Mouse (Mus musculus): ENCODE measurements around the gene Gm17190. TPM values are rescaled to one million over a fixed set of nuclear protein-coding genes. Genes with fewer than 3 reads are reported as not detected.
"Not testable (repeated sequence)": the region's sequence is repeated elsewhere in the genome, so short reads cannot be mapped to it uniquely, and the experiment has no call there.

Gene Gm17190
- polyA plus RNA-seq (2015; fragmentation: Nextera tagmentation; extraction: Ambion mirVana): not detected in 2 replicates

DNA sequence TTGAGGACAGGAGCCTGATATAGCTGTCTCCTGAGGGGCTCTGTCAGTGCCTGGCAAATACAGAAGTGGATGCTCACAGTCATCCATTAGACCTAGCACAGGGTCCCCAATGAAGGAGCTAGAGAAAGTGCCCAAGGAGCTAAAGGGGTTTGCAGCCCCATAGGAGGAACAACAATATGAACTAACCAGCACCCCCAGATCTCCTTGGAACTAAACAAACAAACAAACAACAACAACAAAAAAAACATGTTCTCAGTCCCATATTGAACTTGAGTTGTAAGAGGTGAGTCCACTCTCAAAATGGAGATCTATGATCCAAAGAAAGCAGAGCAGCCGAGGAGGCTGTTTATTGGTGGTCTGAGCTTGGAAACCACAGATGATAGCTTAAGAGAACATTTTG lies at the start of gene Gm17190:
Gene Gm17190 (plus strand): TSS at position 301 of the 400 bp plus-strand sequence.
- not testable (repeated sequence) for H3K27me3 ChIP-seq (ENCODE audit: control insufficient read depth, insufficient read depth, low read length); H3K9ac ChIP-seq (ENCODE audit: low read length); DNase-seq (ENCODE audit: low spot score); ATAC-seq (ENCODE audit: low FRiP score, low TSS enrichment); H3K4me1 ChIP-seq (replicated peaks; ENCODE audit: control insufficient read depth, insufficient read depth); H3K4me3 ChIP-seq (ENCODE audit: low read depth, low read length); H3K9me3 ChIP-seq (ENCODE audit: control insufficient read depth, low read length); H3K4me2 ChIP-seq (replicated peaks; ENCODE audit: low read depth); H3K36me3 ChIP-seq (ENCODE audit: control insufficient read depth, insufficient read depth, low read length); H3K27ac ChIP-seq (replicated peaks)
- WGBS: 79% methylated on average over 1 of the region's 1 CpGs

DNA sequence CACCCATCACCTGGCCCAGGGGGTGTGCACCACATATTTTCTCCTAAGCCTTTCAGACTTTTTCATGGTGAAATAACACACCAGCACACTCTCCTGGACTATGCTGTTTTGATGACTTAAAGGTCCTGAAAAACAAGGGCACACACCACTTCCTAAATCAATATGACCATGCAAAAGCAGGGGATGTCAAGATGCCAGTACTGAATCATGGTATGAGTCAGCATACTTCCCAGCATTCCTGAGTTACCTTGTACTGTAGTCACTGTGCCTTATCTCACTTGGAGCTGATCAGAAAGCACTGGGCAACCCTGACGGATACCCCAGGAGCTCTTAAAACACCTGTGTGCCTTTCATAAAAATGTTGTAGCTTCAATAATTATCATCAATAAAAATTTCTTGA lies 42.3 kb upstream of the Gm17190 start:
- Histone ChIP-seq H3K4me2 (replicated peaks; ENCODE audit: low read depth) (no peak overlapping the region), H3K36me3 (ENCODE audit: control insufficient read depth, insufficient read depth, low read length) (no peaks in the 10 kb centered on the region), H3K9ac (ENCODE audit: low read length) (no peak overlapping the region), H3K4me1 (replicated peaks; ENCODE audit: control insufficient read depth, insufficient read depth) (no peaks in the 10 kb centered on the region), H3K27me3 (ENCODE audit: control insufficient read depth, insufficient read depth, low read length) (no peaks in the 10 kb centered on the region), H3K4me3 (ENCODE audit: low read depth, low read length) (no peak overlapping the region), H3K27ac (replicated peaks) (no peak overlapping the region), H3K9me3 (ENCODE audit: control insufficient read depth, low read length) (no peaks in the 10 kb centered on the region)
- 50% methylated on average over 1 of the region's 1 CpGs for WGBS
- DNase-seq (ENCODE audit: low spot score) (no peak), ATAC-seq (ENCODE audit: low FRiP score, low TSS enrichment) (0 out of 2 replicates have a peak, but pooled peaks have one; percentile 24)
- no peak for TF ChIP-seq EP300 (optimal IDR thresholded peaks at IDR 0.05)
- TF ChIP-seq CTCF (IDR thresholded peaks at IDR 0.05; ENCODE audit: low read depth): no peak

GRCm38 (mm10) chr13:96040275-96041042 lies 41.4 kb upstream of the Gm17190 start:
- Histone ChIP-seq H3K4me2 (replicated peaks; ENCODE audit: low read depth) (no peak overlapping the region), H3K36me3 (ENCODE audit: control insufficient read depth, insufficient read depth, low read length) (no peaks in the 10 kb centered on the region), H3K9me3 (ENCODE audit: control insufficient read depth, low read length) (no peaks in the 10 kb centered on the region), H3K27ac (replicated peaks) (no peak overlapping the region), H3K4me3 (ENCODE audit: low read depth, low read length) (no peak overlapping the region), H3K9ac (ENCODE audit: low read length) (no peak overlapping the region), H3K4me1 (replicated peaks; ENCODE audit: control insufficient read depth, insufficient read depth) (no peaks in the 10 kb centered on the region), H3K27me3 (ENCODE audit: control insufficient read depth, insufficient read depth, low read length) (no peaks in the 10 kb centered on the region)
- TF ChIP-seq EP300 (optimal IDR thresholded peaks at IDR 0.05) (no peak), CTCF (IDR thresholded peaks at IDR 0.05; ENCODE audit: low read depth) (no peak)
- no peak for ATAC-seq (ENCODE audit: low FRiP score, low TSS enrichment)
- no peak for DNase-seq (ENCODE audit: low spot score)
- WGBS: 62% methylated on average over 11 of the region's 11 CpGs

DNA sequence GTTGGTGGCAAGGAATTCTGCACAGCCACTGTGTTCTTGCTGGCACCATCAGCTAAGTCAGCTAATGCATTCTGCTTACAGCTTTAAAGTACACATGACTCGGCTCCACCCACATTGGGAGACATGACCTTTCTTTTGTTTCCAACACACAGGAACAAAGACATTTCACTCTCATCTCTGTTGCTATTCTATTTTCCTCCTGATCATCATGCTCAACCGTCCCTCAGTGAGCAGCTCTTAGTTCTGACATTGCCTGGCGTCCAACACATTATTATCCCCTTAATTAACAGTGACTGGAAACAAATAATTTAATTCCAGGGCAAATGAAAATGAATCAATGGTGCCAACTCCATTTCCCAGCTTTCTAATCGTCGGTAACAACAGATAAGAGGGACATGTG lies 36.5 kb upstream of the Gm17190 start:
- no peaks in the 10 kb centered on the region for H3K4me1 ChIP-seq (replicated peaks; ENCODE audit: control insufficient read depth, insufficient read depth)
- no peak overlapping the region for H3K27ac ChIP-seq (replicated peaks)
- H3K4me3 ChIP-seq (ENCODE audit: low read depth, low read length): no peak overlapping the region
- DNase-seq (ENCODE audit: low spot score) (no peak), ATAC-seq (ENCODE audit: low FRiP score, low TSS enrichment) (no peak)
- H3K27me3 ChIP-seq (ENCODE audit: control insufficient read depth, insufficient read depth, low read length): no peaks in the 10 kb centered on the region
- no peak for TF ChIP-seq EP300 (optimal IDR thresholded peaks at IDR 0.05)
- no peak for TF ChIP-seq CTCF (IDR thresholded peaks at IDR 0.05; ENCODE audit: low read depth)
- no peak overlapping the region for H3K4me2 ChIP-seq (replicated peaks; ENCODE audit: low read depth)
- H3K9me3 ChIP-seq (ENCODE audit: control insufficient read depth, low read length): no peaks in the 10 kb centered on the region
- 56% methylated on average over 5 of the region's 5 CpGs for WGBS
- no peaks in the 10 kb centered on the region for H3K36me3 ChIP-seq (ENCODE audit: control insufficient read depth, insufficient read depth, low read length)
- H3K9ac ChIP-seq (ENCODE audit: low read length): no peak overlapping the region

GRCm38 (mm10) chr13:96052755-96053154 lies 29.1 kb upstream of the Gm17190 start:
- H3K9ac ChIP-seq (ENCODE audit: low read length): no peak overlapping the region
- H3K36me3 ChIP-seq (ENCODE audit: control insufficient read depth, insufficient read depth, low read length): no peaks in the 10 kb centered on the region
- H3K4me1 ChIP-seq (replicated peaks; ENCODE audit: control insufficient read depth, insufficient read depth): no peaks in the 10 kb centered on the region
- WGBS: 75% methylated on average over 3 of the region's 3 CpGs
- no peaks in the 10 kb centered on the region for H3K27me3 ChIP-seq (ENCODE audit: control insufficient read depth, insufficient read depth, low read length)
- H3K4me2 ChIP-seq (replicated peaks; ENCODE audit: low read depth): no peak overlapping the region
- DNase-seq (ENCODE audit: low spot score) (no peak), ATAC-seq (ENCODE audit: low FRiP score, low TSS enrichment) (no peak)
- H3K27ac ChIP-seq (replicated peaks): no peak overlapping the region
- TF ChIP-seq CTCF (IDR thresholded peaks at IDR 0.05; ENCODE audit: low read depth) (no peak), EP300 (optimal IDR thresholded peaks at IDR 0.05) (no peak)
- no peaks in the 10 kb centered on the region for H3K9me3 ChIP-seq (ENCODE audit: control insufficient read depth, low read length)
- H3K4me3 ChIP-seq (ENCODE audit: low read depth, low read length): no peak overlapping the region

DNA sequence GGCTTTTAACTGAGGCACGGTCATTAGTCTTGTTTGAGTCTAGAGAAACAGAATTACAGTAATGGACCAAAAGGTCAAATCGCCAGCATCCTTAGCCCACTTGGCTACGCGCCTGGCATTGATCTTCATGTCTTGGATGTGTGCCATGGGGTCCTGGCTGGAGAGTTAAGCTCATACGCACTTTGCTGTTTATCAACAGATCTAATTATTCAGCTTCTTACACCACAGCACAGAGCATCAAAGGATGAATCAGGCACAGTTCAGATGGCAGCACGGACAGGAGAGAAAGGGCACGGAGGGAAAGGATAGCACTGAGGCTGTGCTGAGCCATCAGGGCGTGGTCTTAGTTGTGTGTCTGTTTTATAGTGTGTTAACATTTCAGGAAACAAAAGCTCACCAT lies 8.3 kb upstream of the Gm17190 start:
- Histone ChIP-seq H3K27me3 (ENCODE audit: control insufficient read depth, insufficient read depth, low read length) (no peaks in the 10 kb centered on the region), H3K4me1 (replicated peaks; ENCODE audit: control insufficient read depth, insufficient read depth) (no peaks in the 10 kb centered on the region), H3K4me3 (ENCODE audit: low read depth, low read length) (no peak overlapping the region), H3K36me3 (ENCODE audit: control insufficient read depth, insufficient read depth, low read length) (no peaks in the 10 kb centered on the region), H3K9ac (ENCODE audit: low read length) (no peak overlapping the region), H3K27ac (replicated peaks) (no peak overlapping the region), H3K4me2 (replicated peaks; ENCODE audit: low read depth) (no peak overlapping the region), H3K9me3 (ENCODE audit: control insufficient read depth, low read length) (no peaks in the 10 kb centered on the region)
- peak; percentile 14 for DNase-seq (ENCODE audit: low spot score)
- WGBS: 40% methylated on average over 8 of the region's 8 CpGs
- no peak for ATAC-seq (ENCODE audit: low FRiP score, low TSS enrichment)
- no peak for TF ChIP-seq CTCF (IDR thresholded peaks at IDR 0.05; ENCODE audit: low read depth)
- no peak for TF ChIP-seq EP300 (optimal IDR thresholded peaks at IDR 0.05)

DNA sequence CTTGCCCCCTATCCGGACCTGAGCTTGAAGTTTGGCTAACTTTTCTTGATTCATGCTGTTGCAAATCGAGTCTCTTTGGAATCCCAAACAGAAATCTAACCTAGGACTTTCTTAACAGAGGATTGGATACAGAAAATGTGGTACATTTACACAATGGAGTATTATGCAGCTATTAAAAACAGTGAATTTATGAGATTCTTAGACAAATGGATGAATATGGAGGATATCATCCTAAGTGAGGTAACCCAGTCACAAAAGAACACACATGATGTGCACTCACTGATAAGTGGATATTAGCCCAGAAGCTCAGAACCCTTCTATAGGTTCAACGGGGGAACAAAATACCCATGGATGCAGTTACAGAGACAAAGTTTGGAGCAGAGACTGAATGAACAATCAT lies 578 bp upstream of the Gm17190 start, which contains the start of gene Gm20075:
Gene Gm20075 (minus strand): TSS at position 101 of the 400 bp plus-strand sequence.
- not testable (repeated sequence) for H3K27ac ChIP-seq (replicated peaks); DNase-seq (ENCODE audit: low spot score); H3K27me3 ChIP-seq (ENCODE audit: control insufficient read depth, insufficient read depth, low read length); H3K36me3 ChIP-seq (ENCODE audit: control insufficient read depth, insufficient read depth, low read length); H3K4me1 ChIP-seq (replicated peaks; ENCODE audit: control insufficient read depth, insufficient read depth); H3K4me3 ChIP-seq (ENCODE audit: low read depth, low read length); ATAC-seq (ENCODE audit: low FRiP score, low TSS enrichment); H3K9me3 ChIP-seq (ENCODE audit: control insufficient read depth, low read length); H3K4me2 ChIP-seq (replicated peaks; ENCODE audit: low read depth); H3K9ac ChIP-seq (ENCODE audit: low read length)
- 85% methylated on average over 3 of the region's 3 CpGs for WGBS
